Mouse (Mus musculus): ENCODE results near the gene Acap3. TPM values are rescaled to one million over a fixed set of nuclear protein-coding genes. Genes with fewer than 3 reads are reported as not detected.

Gene Acap3
- polyA plus RNA-seq, 1 experiment from 2014 or later = 10.1 TPM

DNA sequence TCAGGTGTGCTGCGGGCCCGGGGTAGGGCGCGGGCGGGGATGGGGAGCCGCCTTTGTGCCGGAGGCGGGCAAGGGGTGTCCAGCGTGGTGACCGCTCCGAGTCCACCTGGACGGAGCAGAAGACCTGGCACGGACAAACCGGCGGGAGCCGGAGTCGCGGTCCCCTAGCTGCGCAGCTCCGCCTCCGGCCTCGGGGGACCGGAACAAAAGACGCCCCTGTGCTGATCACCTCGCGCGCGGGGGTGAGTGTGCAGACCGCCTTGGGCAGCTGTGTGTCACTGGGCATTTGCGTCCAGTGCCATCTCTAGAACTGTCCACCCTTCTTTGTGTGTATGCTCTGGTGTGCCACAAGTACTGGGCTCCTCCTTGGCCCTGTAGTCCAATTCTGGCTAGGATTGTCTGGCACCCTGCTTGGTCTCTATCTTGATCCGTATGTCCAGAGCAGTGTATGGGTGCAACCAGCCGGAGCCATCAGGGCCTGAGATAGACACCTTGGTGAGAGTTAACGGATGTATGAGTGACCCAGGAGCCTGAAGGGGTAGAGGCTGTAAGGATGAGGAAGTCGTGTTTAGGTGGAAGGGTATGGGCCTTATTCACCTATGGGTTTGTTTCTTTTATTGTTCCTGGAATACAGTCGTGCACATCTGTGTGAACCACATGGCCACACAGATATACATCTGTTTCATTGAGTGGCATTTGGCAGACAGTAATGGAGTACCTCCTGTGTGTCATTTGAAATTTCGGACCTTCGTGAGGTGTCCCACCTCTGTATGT lies 1.0 kb downstream of the Acap3 start:
- 6% methylated on average over 36 of the region's 37 CpGs for WGBS
- H3K4me2 ChIP-seq (ENCODE audit: low read depth, low read length) = peak overlapping the region; percentile 93
- ATAC-seq (replicated peaks; ENCODE audit: extremely low read depth, insufficient read depth, low FRiP score) = peak; percentile 21
- no peaks in the 10 kb centered on the region for H3K9me3 ChIP-seq (replicated peaks; ENCODE audit: control insufficient read depth, low read length)
- H3K27ac ChIP-seq (ENCODE audit: low read length) = peak overlapping the region; percentile 97
- H3K36me3 ChIP-seq (ENCODE audit: control insufficient read depth, insufficient read depth) = peaks cover 20% of the 10 kb centered on the region; the same call in 1 of the 2 replicates
- peak overlapping the region; percentile 89 for H3K9ac ChIP-seq (ENCODE audit: low read length)
- no peaks in the 10 kb centered on the region for H3K27me3 ChIP-seq (ENCODE audit: control insufficient read depth, insufficient read depth, low read length)
- peaks cover 39% of the 10 kb centered on the region for H3K4me1 ChIP-seq (ENCODE audit: control insufficient read depth, insufficient read depth, low read length)
- peak overlapping the region; percentile 81 for H3K4me3 ChIP-seq (ENCODE audit: low read length)

DNA sequence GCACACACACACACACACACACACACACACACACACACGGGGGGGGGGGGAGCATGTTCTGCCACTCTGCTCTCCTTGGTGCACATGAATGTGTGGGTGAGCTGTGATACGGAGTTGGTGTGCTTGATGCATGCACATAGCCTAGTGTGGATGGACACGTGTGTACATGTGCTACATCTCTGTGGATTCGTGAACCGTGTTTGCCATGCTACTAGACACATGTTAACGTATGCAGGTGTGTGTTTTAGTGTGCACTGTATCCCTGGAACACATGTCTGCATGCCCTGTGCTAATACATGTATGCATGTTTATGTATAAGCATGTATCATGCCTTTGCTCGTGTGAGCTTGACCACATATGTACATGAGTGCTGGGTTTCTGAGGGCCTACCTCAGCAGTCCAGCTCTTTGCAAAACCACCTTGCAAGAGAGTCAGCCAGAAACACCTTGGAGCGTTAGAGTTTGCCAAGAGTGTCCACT lies 1.6 kb downstream of the Acap3 start:
- no peaks in the 10 kb centered on the region for H3K9me3 ChIP-seq (replicated peaks; ENCODE audit: control insufficient read depth, low read length)
- H3K4me2 ChIP-seq (ENCODE audit: low read depth, low read length) = peak overlapping the region; percentile 93
- H3K36me3 ChIP-seq (ENCODE audit: control insufficient read depth, insufficient read depth) = peaks cover 15% of the 10 kb centered on the region; the same call in 1 of the 2 replicates
- no peak for ATAC-seq (replicated peaks; ENCODE audit: extremely low read depth, insufficient read depth, low FRiP score)
- no peaks in the 10 kb centered on the region for H3K27me3 ChIP-seq (ENCODE audit: control insufficient read depth, insufficient read depth, low read length)
- H3K4me3 ChIP-seq (ENCODE audit: low read length) = peak overlapping the region; percentile 81
- 84% methylated on average over 7 of the region's 8 CpGs for WGBS
- H3K4me1 ChIP-seq (ENCODE audit: control insufficient read depth, insufficient read depth, low read length) = peaks cover 39% of the 10 kb centered on the region
- H3K9ac ChIP-seq (ENCODE audit: low read length) = peak overlapping the region; percentile 89
- no peak overlapping the region for H3K27ac ChIP-seq (ENCODE audit: low read length)

DNA sequence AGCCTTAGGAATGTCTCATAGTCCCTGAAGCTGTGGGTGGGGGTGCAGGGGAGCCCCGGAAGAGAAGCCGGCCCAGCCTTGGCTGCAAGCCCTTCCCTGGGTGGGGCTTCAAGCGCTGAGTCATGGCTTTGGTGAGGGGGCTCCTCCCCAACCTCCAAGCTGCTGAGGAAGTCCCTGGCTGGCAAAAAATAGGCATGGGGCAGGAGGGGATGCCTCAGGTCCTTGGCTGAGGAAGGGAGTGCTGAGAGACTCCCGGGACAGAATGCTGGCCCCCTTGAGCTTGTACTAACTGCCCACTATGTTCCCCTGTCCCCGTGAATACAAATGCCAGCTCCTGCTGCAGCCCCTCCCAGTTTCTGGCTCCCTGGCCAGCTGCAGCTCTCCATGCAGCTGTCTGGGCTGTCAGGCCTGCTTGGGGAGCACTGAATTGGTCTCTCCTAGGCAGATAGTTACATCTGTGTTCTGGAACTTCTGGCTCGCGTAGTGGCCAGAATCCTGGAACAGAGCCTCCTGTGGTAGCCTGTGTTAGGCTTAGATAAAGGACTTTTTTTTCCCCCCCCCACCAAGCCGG lies 2.8 kb downstream of the Acap3 start:
- H3K9ac ChIP-seq (ENCODE audit: low read length) = peak overlapping the region; percentile 16; the same call in 1 of the 2 replicates
- no peaks in the 10 kb centered on the region for H3K9me3 ChIP-seq (replicated peaks; ENCODE audit: control insufficient read depth, low read length)
- peaks cover 39% of the 10 kb centered on the region for H3K4me1 ChIP-seq (ENCODE audit: control insufficient read depth, insufficient read depth, low read length)
- no peaks in the 10 kb centered on the region for H3K27me3 ChIP-seq (ENCODE audit: control insufficient read depth, insufficient read depth, low read length)
- no peak overlapping the region; the same call in 1 of the 2 replicates for H3K4me3 ChIP-seq (ENCODE audit: low read length)
- peak overlapping the region; percentile 29 for H3K4me2 ChIP-seq (ENCODE audit: low read depth, low read length)
- ATAC-seq (replicated peaks; ENCODE audit: extremely low read depth, insufficient read depth, low FRiP score) = no peak
- H3K27ac ChIP-seq (ENCODE audit: low read length) = peak overlapping the region; percentile 12
- 19% methylated on average over 8 of the region's 8 CpGs for WGBS
- peaks cover 14% of the 10 kb centered on the region for H3K36me3 ChIP-seq (ENCODE audit: control insufficient read depth, insufficient read depth)

DNA sequence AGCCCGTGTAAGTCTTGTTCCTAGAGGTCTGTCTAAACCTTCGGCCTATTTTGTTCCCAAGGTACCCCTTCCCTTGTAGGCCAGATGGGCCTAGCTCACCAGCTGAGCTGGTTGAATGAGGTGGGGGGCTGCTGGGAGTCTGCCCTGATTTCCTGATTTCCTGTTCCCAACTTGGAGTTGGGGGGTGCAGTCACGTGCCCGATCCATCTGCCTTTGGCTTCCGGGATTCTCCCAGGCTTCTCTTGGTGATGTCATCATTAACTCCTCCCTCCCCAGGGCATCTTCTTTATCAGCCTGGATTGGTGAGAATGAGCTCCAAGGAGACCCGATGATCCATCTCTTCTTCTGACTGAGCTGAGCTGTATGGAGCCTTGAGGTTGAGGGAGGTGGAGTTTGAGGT lies 3.6 kb downstream of the Acap3 start:
- Histone ChIP-seq H3K27ac (ENCODE audit: low read length) (peak overlapping the region; percentile 32; the same call in 1 of the 2 replicates), H3K27me3 (ENCODE audit: control insufficient read depth, insufficient read depth, low read length) (no peaks in the 10 kb centered on the region)

GRCm38 (mm10) chr4:155895826-155896225 lies 4.2 kb downstream of the Acap3 start:
- no peak overlapping the region for H3K4me2 ChIP-seq (ENCODE audit: low read depth, low read length)
- no peaks in the 10 kb centered on the region for H3K27me3 ChIP-seq (ENCODE audit: control insufficient read depth, insufficient read depth, low read length)
- peaks cover 22% of the 10 kb centered on the region for H3K36me3 ChIP-seq (ENCODE audit: control insufficient read depth, insufficient read depth)
- no peak overlapping the region for H3K27ac ChIP-seq (ENCODE audit: low read length)
- H3K9me3 ChIP-seq (replicated peaks; ENCODE audit: control insufficient read depth, low read length) = no peaks in the 10 kb centered on the region
- H3K9ac ChIP-seq (ENCODE audit: low read length) = no peak overlapping the region
- H3K4me3 ChIP-seq (ENCODE audit: low read length) = no peak overlapping the region
- peaks cover 34% of the 10 kb centered on the region for H3K4me1 ChIP-seq (ENCODE audit: control insufficient read depth, insufficient read depth, low read length)
- WGBS = 85% methylated on average over 4 of the region's 4 CpGs
- ATAC-seq (replicated peaks; ENCODE audit: extremely low read depth, insufficient read depth, low FRiP score) = no peak

More for the DNA sequence above, 3.6 kb downstream of the Acap3 start:
- H3K4me2 ChIP-seq (ENCODE audit: low read depth, low read length) = peak overlapping the region; percentile 29; the same call in 1 of the 2 replicates
- H3K9ac ChIP-seq (ENCODE audit: low read length) = no peak overlapping the region
- no peak overlapping the region for H3K4me3 ChIP-seq (ENCODE audit: low read length)
- no peak for ATAC-seq (replicated peaks; ENCODE audit: extremely low read depth, insufficient read depth, low FRiP score)
- WGBS = 41% methylated on average over 6 of the region's 6 CpGs
- H3K36me3 ChIP-seq (ENCODE audit: control insufficient read depth, insufficient read depth) = peaks cover 20% of the 10 kb centered on the region
- H3K9me3 ChIP-seq (replicated peaks; ENCODE audit: control insufficient read depth, low read length) = no peaks in the 10 kb centered on the region
- H3K4me1 ChIP-seq (ENCODE audit: control insufficient read depth, insufficient read depth, low read length) = peaks cover 38% of the 10 kb centered on the region

DNA sequence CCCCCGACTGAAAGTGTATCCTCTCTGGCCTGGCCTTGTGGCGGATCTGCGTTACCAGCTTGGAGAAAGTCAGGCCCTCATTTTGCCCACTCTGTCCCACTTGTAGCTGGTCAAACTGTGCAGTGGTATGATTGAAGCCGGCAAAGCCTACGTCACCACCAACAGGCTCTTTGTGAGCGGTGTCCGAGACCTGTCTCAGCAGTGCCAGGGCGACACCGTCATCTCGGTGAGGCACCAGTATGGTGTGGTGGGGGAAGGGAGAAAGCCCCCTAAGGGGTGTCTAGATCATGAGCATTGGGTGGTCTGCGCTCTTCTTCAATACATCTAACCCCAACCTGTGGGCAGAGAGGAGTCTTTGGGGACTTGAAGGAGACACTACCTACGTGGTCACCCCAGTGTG lies 4.8 kb downstream of the Acap3 start:
- H3K36me3 ChIP-seq (ENCODE audit: control insufficient read depth, insufficient read depth) = peaks cover 22% of the 10 kb centered on the region
- no peak overlapping the region for H3K27ac ChIP-seq (ENCODE audit: low read length)
- no peak for ATAC-seq (replicated peaks; ENCODE audit: extremely low read depth, insufficient read depth, low FRiP score)
- H3K9ac ChIP-seq (ENCODE audit: low read length) = no peak overlapping the region
- no peaks in the 10 kb centered on the region for H3K9me3 ChIP-seq (replicated peaks; ENCODE audit: control insufficient read depth, low read length)
- no peaks in the 10 kb centered on the region for H3K27me3 ChIP-seq (ENCODE audit: control insufficient read depth, insufficient read depth, low read length)
- no peak overlapping the region for H3K4me2 ChIP-seq (ENCODE audit: low read depth, low read length)
- H3K4me3 ChIP-seq (ENCODE audit: low read length) = no peak overlapping the region
- WGBS = 94% methylated on average over 12 of the region's 12 CpGs
- peaks cover 39% of the 10 kb centered on the region for H3K4me1 ChIP-seq (ENCODE audit: control insufficient read depth, insufficient read depth, low read length)

DNA sequence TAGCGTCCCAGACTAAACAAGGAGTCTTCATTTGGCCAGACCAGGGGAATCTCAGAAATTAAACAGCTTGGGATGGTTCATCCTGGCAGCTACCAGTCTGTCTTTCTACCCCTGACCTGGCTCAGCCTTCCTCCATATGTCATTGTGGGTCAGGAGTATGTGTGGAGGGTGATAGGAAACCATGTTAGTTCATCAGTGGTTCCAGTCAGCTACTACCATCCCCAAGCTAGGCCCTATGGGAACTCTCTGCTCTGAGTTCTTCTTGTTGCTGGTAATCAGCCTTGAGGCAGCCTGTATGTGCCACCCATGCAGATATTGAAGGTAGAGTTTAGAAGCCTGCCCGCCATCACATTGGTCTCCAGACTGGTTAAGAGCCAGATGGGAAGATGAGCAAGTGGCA lies 6.7 kb downstream of the Acap3 start:
- Histone ChIP-seq H3K27me3 (ENCODE audit: control insufficient read depth, insufficient read depth, low read length) (no peaks in the 10 kb centered on the region), H3K4me1 (ENCODE audit: control insufficient read depth, insufficient read depth, low read length) (peaks cover 34% of the 10 kb centered on the region), H3K4me2 (ENCODE audit: low read depth, low read length) (no peak overlapping the region), H3K36me3 (ENCODE audit: control insufficient read depth, insufficient read depth) (peaks cover 30% of the 10 kb centered on the region), H3K9me3 (replicated peaks; ENCODE audit: control insufficient read depth, low read length) (no peaks in the 10 kb centered on the region), H3K9ac (ENCODE audit: low read length) (no peak overlapping the region), H3K27ac (ENCODE audit: low read length) (no peak overlapping the region), H3K4me3 (ENCODE audit: low read length) (no peak overlapping the region)
- no peak for ATAC-seq (replicated peaks; ENCODE audit: extremely low read depth, insufficient read depth, low FRiP score)
- WGBS = 98% methylated on average over 2 of the region's 2 CpGs

- Histone ChIP-seq H3K27ac (ENCODE audit: low read length) (no peak overlapping the region), H3K4me1 (ENCODE audit: control insufficient read depth, insufficient read depth, low read length) (peaks cover 24% of the 10 kb centered on the region), H3K4me3 (ENCODE audit: low read length) (no peak overlapping the region), H3K4me2 (ENCODE audit: low read depth, low read length) (no peak overlapping the region), H3K27me3 (ENCODE audit: control insufficient read depth, insufficient read depth, low read length) (no peaks in the 10 kb centered on the region), H3K36me3 (ENCODE audit: control insufficient read depth, insufficient read depth) (peaks cover 39% of the 10 kb centered on the region), H3K9me3 (replicated peaks; ENCODE audit: control insufficient read depth, low read length) (no peaks in the 10 kb centered on the region), H3K9ac (ENCODE audit: low read length) (no peak overlapping the region)
- WGBS = 87% methylated on average over 7 of the region's 7 CpGs
- no peak for ATAC-seq (replicated peaks; ENCODE audit: extremely low read depth, insufficient read depth, low FRiP score)
Measured at GRCm38 (mm10) chr4:155899355-155899754, 7.7 kb downstream of the Acap3 start.

- peak overlapping the region; percentile 42; the same call in 1 of the 2 replicates for H3K27ac ChIP-seq (ENCODE audit: low read length)
- H3K4me1 ChIP-seq (ENCODE audit: control insufficient read depth, insufficient read depth, low read length) = peaks cover 11% of the 10 kb centered on the region
- ATAC-seq (replicated peaks; ENCODE audit: extremely low read depth, insufficient read depth, low FRiP score) = peak; percentile 77
- no peaks in the 10 kb centered on the region for H3K27me3 ChIP-seq (ENCODE audit: control insufficient read depth, insufficient read depth, low read length)
- WGBS = 40% methylated on average over 3 of the region's 3 CpGs
- no peaks in the 10 kb centered on the region for H3K9me3 ChIP-seq (replicated peaks; ENCODE audit: control insufficient read depth, low read length)
- H3K4me3 ChIP-seq (ENCODE audit: low read length) = no peak overlapping the region
- no peak overlapping the region for H3K4me2 ChIP-seq (ENCODE audit: low read depth, low read length)
- no peak overlapping the region for H3K9ac ChIP-seq (ENCODE audit: low read length)
- H3K36me3 ChIP-seq (ENCODE audit: control insufficient read depth, insufficient read depth) = peaks cover 43% of the 10 kb centered on the region
Measured at GRCm38 (mm10) chr4:155901205-155901604, 9.6 kb downstream of the Acap3 start.

Measured in heart, embryonic 16.5 days (tissue).